Mouse (Mus musculus) liver, postnatal 0 days (tissue): ENCODE data around the gene Pard3.

Source experiments
- CTCF ChIP-seq: sonication (generic); IDR thresholded peaks from 2 replicates; pipeline ENCODE4 v1.5.1; 2016; ENCODE audit warnings: antibody characterized with exemption, low read depth
- EP300 ChIP-seq: IDR thresholded peaks from 2 replicates; pipeline ENCODE4 v1.6.1; 2016; ENCODE audit warnings: antibody characterized with exemption, low read depth, mild to moderate bottlenecking

DNA sequence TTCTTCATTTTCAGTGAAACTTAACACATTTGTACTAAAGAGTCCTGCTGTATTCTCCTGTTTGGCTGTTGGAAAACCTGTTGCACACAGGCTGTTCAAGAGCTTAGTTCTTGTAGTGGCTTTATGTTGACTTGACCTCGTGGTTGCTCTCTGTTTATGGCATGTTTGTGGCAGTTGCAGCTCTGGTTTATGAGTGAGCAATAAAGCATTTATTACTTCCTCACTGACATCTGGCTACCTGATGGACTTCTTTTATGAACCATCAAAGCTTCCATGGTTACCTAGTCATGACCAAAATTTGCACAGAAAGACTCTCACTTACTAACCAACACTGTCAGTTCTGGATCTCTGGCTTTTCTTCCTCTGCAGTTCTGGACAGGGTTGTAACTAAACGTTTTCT lies 314.1 kb downstream of the Pard3 start:
- TF ChIP-seq CTCF: no peak
- no peak for TF ChIP-seq EP300
